Mouse (Mus musculus): ENCODE measurements around the gene Polr3c.

- no peak for TF ChIP-seq CTCF (IDR thresholded peaks at IDR 0.05; ENCODE audit: extremely low read depth, insufficient read length, insufficient replicate concordance, low read depth, low read length)
- TF ChIP-seq POLR2A (IDR thresholded peaks at IDR 0.05; ENCODE audit: low read depth, low read length), result no peak
Observed at GRCm38 (mm10) chr3:96701003-96701402, 26.4 kb downstream of the Polr3c start.

All from small intestine, adult 2 months (tissue).